Mouse (Mus musculus) myocyte (in vitro differentiated cells): Measurements from ENCODE around the gene Tmsb15b2. TPM values are rescaled to one million over a fixed set of nuclear protein-coding genes. Genes with fewer than 3 reads are reported as not detected.
"Not testable (repeated sequence)": the region's sequence is repeated elsewhere in the genome, so short reads cannot be mapped to it uniquely, and the experiment has no call there.

Experiments used
- H3K27me3 ChIP-seq: one replicate; pipeline ENCODE4 v1.6.1; 2011; ENCODE audit not compliant: control insufficient read depth, insufficient read depth, insufficient read length
- H3K36me3 ChIP-seq: one replicate; pipeline ENCODE4 v1.6.1; 2011; ENCODE audit not compliant: control insufficient read depth, insufficient read depth
- H3K4me2 ChIP-seq: one replicate; pipeline ENCODE4 v1.6.1; 2011; ENCODE audit warnings: low read depth, control low read depth
- H3K4me3 ChIP-seq: one replicate; pipeline ENCODE4 v1.5.1; 2011; ENCODE audit warnings: mild to moderate bottlenecking, control low read depth, moderate library complexity
- H3K79me2 ChIP-seq: one replicate; pipeline ENCODE4 v1.6.1; 2011; ENCODE audit not compliant: control insufficient read depth, insufficient read depth
- H3ac ChIP-seq: one replicate; pipeline ENCODE4 v1.6.1; 2011; ENCODE audit not compliant: control insufficient read depth, insufficient read length
- CEBPB ChIP-seq: IDR thresholded peaks from 2 replicates; pipeline ENCODE4 v1.6.1; 2011; ENCODE audit warnings: mild to moderate bottlenecking, moderate library complexity; ENCODE audit not compliant: poor library complexity, insufficient read depth, severe bottlenecking
- E2F4 ChIP-seq: IDR thresholded peaks from one replicate; pipeline ENCODE4 v1.6.1; 2011; ENCODE audit warnings: mild to moderate bottlenecking, control low read depth, moderate library complexity; ENCODE audit not compliant: insufficient read depth
- MAX ChIP-seq: IDR thresholded peaks from one replicate; pipeline ENCODE4 v1.6.1; 2011; ENCODE audit warnings: low read depth, mild to moderate bottlenecking, control low read depth
- MYOD1 ChIP-seq, 3 experiments: IDR thresholded peaks; one replicate each; pipeline ENCODE4 v1.6.1; 2011; ENCODE audit warnings: control low read depth in 2 of 3, low read depth in 2 of 3, mild to moderate bottlenecking in 2 of 3, moderate library complexity in 1 of 3; ENCODE audit not compliant: insufficient read length in 2 of 3, control insufficient read depth in 1 of 3
- MYOG ChIP-seq, 3 experiments: IDR thresholded peaks; one replicate each; pipeline ENCODE4 v1.6.1; 2011; ENCODE audit warnings: control low read depth in 2 of 3, low read depth in 2 of 3, mild to moderate bottlenecking in 2 of 3; ENCODE audit not compliant: insufficient read length in 2 of 3, control insufficient read depth in 1 of 3, insufficient read depth in 1 of 3
- POLR2A ChIP-seq: IDR thresholded peaks from one replicate; pipeline ENCODE4 v1.6.1; 2011; ENCODE audit warnings: low read depth, mild to moderate bottlenecking, control low read depth, moderate library complexity; ENCODE audit not compliant: insufficient read length
- POLR2AphosphoS2 ChIP-seq: IDR thresholded peaks from one replicate; pipeline ENCODE4 v1.6.1; 2011; ENCODE audit warnings: low read depth, control low read depth; ENCODE audit not compliant: insufficient read length
- REST ChIP-seq: IDR thresholded peaks from one replicate; pipeline ENCODE4 v1.6.1; 2011; ENCODE audit warnings: mild to moderate bottlenecking, control low read depth, moderate library complexity; ENCODE audit not compliant: insufficient read depth, insufficient read length
- SRF ChIP-seq: IDR thresholded peaks from one replicate; pipeline ENCODE4 v1.6.1; 2011; ENCODE audit warnings: low read depth; ENCODE audit not compliant: control insufficient read depth, insufficient read length
- TCF12 ChIP-seq: IDR thresholded peaks from one replicate; pipeline ENCODE4 v1.6.1; 2011; ENCODE audit warnings: mild to moderate bottlenecking, control low read depth; ENCODE audit not compliant: poor library complexity, insufficient read depth, severe bottlenecking
- TCF3 ChIP-seq: IDR thresholded peaks from one replicate; pipeline ENCODE4 v1.6.1; 2011; ENCODE audit warnings: low read depth, control low read depth; ENCODE audit not compliant: insufficient read length
- USF1 ChIP-seq: IDR thresholded peaks from one replicate; pipeline ENCODE4 v1.6.1; 2011; ENCODE audit warnings: low read depth, mild to moderate bottlenecking, control low read depth, moderate library complexity
- polyA plus RNA-seq: library from polyadenylated mRNA; unstranded; fragments of >200 nt; fragmentation: generic; extraction: Trizol; gene quantifications from one replicate; pipeline ENCODE4 v1.2.1, GENCODE M21; 2012; ENCODE audit warnings: missing spikeins

Gene Tmsb15b2
- polyA plus RNA-seq, result not detected

DNA sequence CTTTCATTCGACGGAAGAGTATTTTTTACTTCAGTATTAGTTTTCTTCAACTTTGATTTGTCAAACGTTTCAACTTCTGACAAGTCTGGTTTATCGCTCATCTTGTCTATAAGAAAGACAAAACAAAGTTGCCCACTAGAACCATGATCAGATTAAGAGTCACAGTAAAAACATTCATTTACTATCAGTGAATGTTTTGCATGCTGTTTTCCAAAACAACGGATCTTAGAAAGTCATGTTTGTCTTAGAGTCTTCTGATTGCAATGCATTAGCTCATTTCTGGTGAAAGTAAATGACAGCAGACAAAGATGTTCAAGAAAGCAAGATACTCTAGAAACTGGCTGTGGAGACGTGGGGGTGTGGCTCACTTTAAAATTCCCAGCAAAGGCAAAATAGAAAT, at the start of gene Tmsb15b2:
Gene Tmsb15b2 (minus strand): TSS at position 101 of the 400 bp plus-strand sequence.
- H3K36me3 ChIP-seq, H3K79me2 ChIP-seq, H3ac ChIP-seq, H3K4me2 ChIP-seq, H3K27me3 ChIP-seq, H3K4me3 ChIP-seq: not testable (repeated sequence)

DNA sequence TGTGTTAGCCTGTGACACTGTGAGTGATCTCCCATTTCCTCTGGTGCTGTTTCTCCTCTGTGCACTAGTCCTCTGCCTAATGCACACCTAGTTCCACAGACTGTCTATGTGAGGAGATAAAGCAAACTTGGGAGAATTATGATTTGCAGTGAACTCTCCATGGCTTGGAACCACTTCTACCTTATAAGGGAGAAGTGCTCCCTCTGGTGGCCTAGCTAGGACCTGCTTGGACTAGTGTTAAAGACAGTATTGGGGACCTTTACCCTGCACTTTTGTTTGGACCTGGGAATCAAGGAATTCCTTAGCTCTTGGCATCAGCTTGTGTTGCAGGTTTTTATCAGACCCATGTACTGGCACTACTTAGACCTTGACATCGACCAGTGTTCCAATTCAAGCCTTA, 44.0 kb upstream of the Tmsb15b2 start:
- no peaks in the 10 kb centered on the region for H3K27me3 ChIP-seq
- H3K4me2 ChIP-seq, result no peak overlapping the region
- no peak overlapping the region for H3ac ChIP-seq
- no peaks in the 10 kb centered on the region for H3K36me3 ChIP-seq
- H3K79me2 ChIP-seq, result no peaks in the 10 kb centered on the region
- TF ChIP-seq USF1 (no peak), SRF (peak; percentile 84), MAX (no peak), TCF12 (no peak)
- no peak overlapping the region for H3K4me3 ChIP-seq

DNA sequence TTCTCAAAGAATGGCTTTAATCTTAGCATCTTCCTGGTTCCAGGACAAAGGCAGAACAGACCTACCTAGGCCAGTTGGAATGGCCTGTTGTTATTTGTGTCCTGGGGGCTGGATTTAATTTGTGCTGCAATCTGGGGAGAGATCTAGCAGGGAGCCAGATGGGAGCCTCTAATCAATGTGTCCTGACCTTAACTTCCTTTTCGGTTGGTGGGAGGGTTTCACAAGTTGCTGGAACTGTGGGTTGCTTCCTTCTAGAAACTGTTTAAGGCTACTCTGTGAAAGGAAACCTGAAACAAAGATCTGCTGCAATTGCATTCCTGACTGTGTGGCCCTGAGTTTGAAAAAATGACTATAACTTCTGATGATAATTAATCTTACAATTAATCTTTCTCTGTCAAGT, 42.4 kb upstream of the Tmsb15b2 start:
- Histone ChIP-seq H3ac (no peak overlapping the region), H3K27me3 (no peaks in the 10 kb centered on the region), H3K4me3 (no peak overlapping the region), H3K79me2 (no peaks in the 10 kb centered on the region), H3K4me2 (no peak overlapping the region), H3K36me3 (no peaks in the 10 kb centered on the region)
- TF ChIP-seq POLR2A, result no peak
- TF ChIP-seq CEBPB, result no peak
- TF ChIP-seq MYOD1 (IDR thresholded peaks at IDR 0.05; ENCODE audit: control insufficient read depth in 1 of 3, insufficient read length in 2 of 3, low read depth in 2 of 3), result no peak
- no peak for TF ChIP-seq REST
- no peak for TF ChIP-seq SRF
- no peak for TF ChIP-seq USF1
- no peak for TF ChIP-seq TCF3
- no peak for TF ChIP-seq TCF12
- TF ChIP-seq POLR2AphosphoS2, result no peak
- TF ChIP-seq MYOG (IDR thresholded peaks at IDR 0.05; ENCODE audit: control insufficient read depth in 1 of 3, insufficient read depth in 1 of 3, insufficient read length in 2 of 3, low read depth in 2 of 3), result no peak
- TF ChIP-seq E2F4, result no peak
- no peak for TF ChIP-seq MAX

DNA sequence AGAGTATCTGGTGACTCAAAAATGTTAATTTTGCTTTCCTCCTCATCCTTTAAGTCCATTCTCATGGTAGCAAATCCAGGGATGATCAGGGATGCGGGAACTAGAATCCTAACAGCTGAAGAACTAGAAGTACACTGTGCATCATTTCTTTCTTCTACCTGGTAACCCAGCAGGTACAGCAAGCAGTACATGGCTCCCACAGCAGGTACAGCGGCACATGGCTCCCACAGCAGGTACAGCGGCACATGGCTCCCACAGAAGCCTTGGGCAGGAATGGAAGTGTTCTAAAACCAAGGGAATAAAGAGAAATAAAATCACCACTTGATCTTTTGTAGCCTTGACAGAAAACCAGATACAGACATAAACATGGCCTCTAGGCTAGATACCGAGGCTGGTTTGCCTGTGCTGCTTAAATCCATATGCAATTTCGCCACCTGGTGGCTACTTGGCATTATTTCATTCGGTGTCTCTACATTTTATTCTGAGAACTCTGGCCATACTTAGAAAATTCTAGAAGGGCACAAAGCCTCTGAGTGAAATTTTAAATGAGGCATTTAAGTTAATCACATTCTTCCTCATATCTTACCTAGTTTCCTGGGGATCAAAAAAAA, 39.9 kb upstream of the Tmsb15b2 start:
- Histone ChIP-seq H3ac (no peak overlapping the region), H3K36me3 (no peaks in the 10 kb centered on the region), H3K4me3 (no peak overlapping the region), H3K4me2 (no peak overlapping the region), H3K79me2 (no peaks in the 10 kb centered on the region), H3K27me3 (no peaks in the 10 kb centered on the region)
- TF ChIP-seq REST, result no peak
- no peak for TF ChIP-seq TCF3
- no peak for TF ChIP-seq CEBPB
- TF ChIP-seq MYOD1 (IDR thresholded peaks at IDR 0.05; ENCODE audit: control insufficient read depth in 1 of 3, insufficient read length in 2 of 3, low read depth in 2 of 3), result no peak
- TF ChIP-seq POLR2A, result no peak
- TF ChIP-seq SRF, result no peak
- no peak for TF ChIP-seq TCF12
- no peak for TF ChIP-seq MAX
- no peak for TF ChIP-seq USF1

DNA sequence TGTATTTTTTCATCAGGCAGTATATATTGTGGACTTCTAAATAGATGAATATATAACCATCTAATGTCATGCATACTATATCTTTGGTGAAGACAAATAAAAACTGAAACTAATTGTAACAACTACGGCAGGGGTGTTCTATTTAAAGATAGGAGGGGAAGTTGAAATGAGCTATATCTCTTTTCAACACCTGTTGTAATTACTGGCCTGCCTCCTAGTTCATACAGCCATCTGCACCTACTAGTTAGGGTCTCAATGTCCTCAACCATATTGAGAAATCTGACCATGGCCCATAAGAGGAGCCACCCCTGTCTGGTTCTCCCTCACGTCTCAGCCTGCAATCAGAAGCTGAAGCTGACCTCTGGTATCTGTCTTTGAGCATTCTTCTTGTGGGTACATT, 21.0 kb upstream of the Tmsb15b2 start:
- no peak overlapping the region for H3K4me3 ChIP-seq
- no peaks in the 10 kb centered on the region for H3K79me2 ChIP-seq
- no peak overlapping the region for H3K4me2 ChIP-seq
- no peaks in the 10 kb centered on the region for H3K36me3 ChIP-seq
- no peak overlapping the region for H3ac ChIP-seq
- no peaks in the 10 kb centered on the region for H3K27me3 ChIP-seq
- TF ChIP-seq MAX, result no peak
- no peak for TF ChIP-seq MYOD1 (IDR thresholded peaks at IDR 0.05; ENCODE audit: control insufficient read depth in 1 of 3, insufficient read length in 2 of 3, low read depth in 2 of 3)
- no peak for TF ChIP-seq USF1
- TF ChIP-seq POLR2AphosphoS2, result no peak
- TF ChIP-seq REST, result no peak
- no peak for TF ChIP-seq MYOG (IDR thresholded peaks at IDR 0.05; ENCODE audit: control insufficient read depth in 1 of 3, insufficient read depth in 1 of 3, insufficient read length in 2 of 3, low read depth in 2 of 3)
- TF ChIP-seq E2F4, result no peak
- no peak for TF ChIP-seq TCF12
- TF ChIP-seq POLR2A, result no peak
- no peak for TF ChIP-seq SRF
- no peak for TF ChIP-seq CEBPB
- no peak for TF ChIP-seq TCF3
